In the genomic region with DNA sequence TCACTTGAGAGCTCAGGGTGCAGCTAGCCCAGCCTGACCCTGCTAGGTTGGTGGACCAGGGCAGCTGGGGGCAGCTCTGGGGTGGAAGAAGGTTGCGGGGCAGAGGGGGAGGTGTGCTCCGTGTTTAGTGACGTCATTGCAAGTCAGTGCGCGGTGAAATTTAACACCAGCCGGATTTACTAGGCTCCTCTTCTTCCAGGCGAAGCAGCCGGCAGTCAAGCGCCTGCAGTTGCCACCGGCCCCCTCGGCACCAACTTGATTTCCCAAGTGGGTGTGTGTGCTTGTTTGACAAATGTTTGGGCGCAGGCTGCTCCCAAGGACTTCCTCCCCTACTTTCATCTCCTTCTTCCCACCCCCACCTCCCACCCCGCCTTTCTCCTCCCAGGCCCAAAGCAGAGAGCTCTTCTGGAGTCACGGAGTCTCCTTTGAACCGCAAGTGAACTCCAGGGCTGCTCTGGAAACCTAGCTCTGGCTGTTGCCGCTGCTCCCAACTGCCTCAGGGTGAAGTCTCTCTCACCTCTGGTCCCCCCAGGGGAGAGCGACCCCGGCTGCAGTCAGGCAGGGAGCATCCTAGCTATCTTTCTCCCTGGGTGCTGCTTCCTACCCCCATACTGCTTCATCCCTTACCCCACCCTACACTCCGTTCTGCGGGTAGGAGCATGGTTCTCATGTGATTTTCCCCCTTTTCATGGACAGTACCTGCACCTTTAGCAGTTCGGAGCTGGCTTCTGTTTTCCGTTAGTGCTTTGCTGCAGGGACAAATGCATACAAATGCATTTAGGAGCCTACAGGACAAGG, we compare ENCODE assay signal across 9 mouse cellular contexts. TPM values are rescaled to one million over a fixed set of nuclear protein-coding genes. Genes with fewer than 3 reads are reported as not detected.
DNase-seq lines count a peak whose midpoint lies in the region; ATAC-seq and TF ChIP-seq lines count a peak whose summit lies in the region.
"Had no signal": no experiment of that assay in that cellular context is flagged by ENCODE, and none has a peak within 500 bp of the region (broad histone marks: within the 10 kb centered on the region; RNA-seq: fewer than 3 reads in every experiment).

A gene (plus strand): TSS at position 136 of the 798 bp plus-strand sequence.

- H3K27ac ChIP-seq in forebrain, embryonic 14.5 days (ENCODE audit: low read depth, low read length), result no peak within 1 kb of the TSS

- H3K4me1 ChIP-seq in E14TG2a.4 (replicated peaks; ENCODE audit: low read depth, low read length), result peaks cover 9% of the 10 kb centered on the region
- peaks cover 7% of the 10 kb centered on the region for H3K4me1 ChIP-seq in forebrain, embryonic 14.5 days (ENCODE audit: control insufficient read depth, insufficient read depth, low read length)

- H3K4me3 ChIP-seq in E14TG2a.4 (replicated peaks; ENCODE audit: low read length), result peak within 1 kb of the TSS; percentile 37
- peak within 1 kb of the TSS; percentile 21 for H3K4me3 ChIP-seq in forebrain, embryonic 14.5 days (ENCODE audit: low read depth, low read length)
- H3K4me3 ChIP-seq: erythroblast, embryonic 14.5 days had no signal

- no peak for TF ChIP-seq CTCF in E14TG2a.4 (conservative IDR thresholded peaks at IDR 0.05; ENCODE audit: low read length)

- WGBS in forebrain, embryonic 14.5 days, result 0% methylated on average over 22 of the region's 22 CpGs

- no peaks in the 10 kb centered on the region for H3K36me3 ChIP-seq in E14TG2a.4 (ENCODE audit: insufficient read depth, low read length)
- H3K36me3 ChIP-seq in forebrain, embryonic 14.5 days (ENCODE audit: control insufficient read depth, insufficient read depth, low read length), result no peaks in the 10 kb centered on the region

- H3K4me2 ChIP-seq in forebrain, embryonic 14.5 days (ENCODE audit: low read length), result peak within 1 kb of the TSS; percentile 59

- H3K27me3 ChIP-seq in E14TG2a.4 (ENCODE audit: insufficient read depth, low read length), result peaks cover 33% of the 10 kb centered on the region
- H3K27me3 ChIP-seq in forebrain, embryonic 14.5 days (replicated peaks; ENCODE audit: control insufficient read depth, insufficient read depth, low read length), result no peaks in the 10 kb centered on the region; the same call in 1 of the 2 replicates

- ATAC-seq in forebrain, embryonic 14.5 days, result peak; percentile 70

- no peaks in the 10 kb centered on the region for H3K9me3 ChIP-seq in E14TG2a.4 (ENCODE audit: low read length)
- H3K9me3 ChIP-seq in forebrain, embryonic 14.5 days (replicated peaks; ENCODE audit: control insufficient read depth, low read length), result no peaks in the 10 kb centered on the region

- DNase-seq in adrenal gland, postnatal 10 days, result peak; percentile 35
- no peak for DNase-seq in adrenal gland, postnatal 4 days (ENCODE audit: low spot score in 2 of 2)
- DNase-seq in forebrain, embryonic 14.5 days (ENCODE audit: low spot score), result peak; percentile 39
- DNase-seq in hindlimb bud, embryonic 11.5 days (ENCODE audit: extremely low spot score, low read depth, low spot score), result peak; percentile 30
- peak; percentile 1 for DNase-seq in lung, postnatal 14 days
- DNase-seq in right cerebral cortex, postnatal 4 days, result peak; percentile 12
- no peak for DNase-seq in T-cell, adult 2 months (ENCODE audit: low spot score)

- peak within 1 kb of the TSS; percentile 52 for H3K9ac ChIP-seq in forebrain, embryonic 14.5 days (ENCODE audit: low read length)

RNA-seq across cellular contexts. Expression of the gene that starts here (rescaled TPM):
- 1 to 10 TPM in 1 of 2 experiments, under 1 TPM in 1; 0.36 to 2.1 TPM for total RNA-seq in adrenal gland, postnatal 10 days (2021)
- total RNA-seq in adrenal gland, postnatal 4 days (2021), result 1 to 10 TPM; 1.1 to 1.9 TPM
- polyA plus RNA-seq in forebrain, embryonic 14.5 days (2014; fragmentation: Nextera tagmentation; extraction: Ambion mirVana), result 0.18 and 0.20 TPM in 2 replicates
- polyA plus RNA-seq: erythroblast, embryonic 14.5 days had no signal

Comparison
In these comparisons a context has a peak if more than half of its experiments do, and no peak if none do; other contexts are left out.
1. DNase-seq: peak in adrenal gland, postnatal 10 days (single experiment), hindlimb bud, embryonic 11.5 days (single experiment), lung, postnatal 14 days (single experiment) and right cerebral cortex, postnatal 4 days (single experiment); none in adrenal gland, postnatal 4 days (0 of 2) and T-cell, adult 2 months (single experiment).
2. Peak in DNase-seq, ATAC-seq, H3K4me3 ChIP-seq, H3K9ac ChIP-seq and H3K4me2 ChIP-seq in forebrain, embryonic 14.5 days; RNA of the gene not detected or under 1 TPM.